Mouse (Mus musculus) T-helper 17 cell (primary cell): ENCODE measurements around the gene 6430548M08Rik.

Source experiments
- in situ Hi-C, 2 experiments: fragments of 300-600 bp; cut with MboI, MseI; formaldehyde crosslinking; loops; 1 replicate in 1 of 2; 2 replicates in 1 of 2; pipeline ENCODE4 v1.15.1; 2025; ENCODE audit warnings: high pct_unique_total_duplicates in 2 of 2

6430548M08Rik gene

GRCm38 (mm10) chr8:120213939-120214338, 100.0 kb downstream of the 6430548M08Rik start:
- in situ Hi-C loops, result no loop called here
